ENCODE assay signal across 24 mouse cellular contexts in genomic region chr1:66196240-66196639, GRCm38 (mm10). TPM values are rescaled to one million over a fixed set of nuclear protein-coding genes. Genes with fewer than 3 reads are reported as not detected.
DNase-seq lines count a peak whose midpoint lies in the region; ATAC-seq and TF ChIP-seq lines count a peak whose summit lies in the region.
"Had no signal": no experiment of that assay in that cellular context is flagged by ENCODE, and none has a peak within 500 bp of the region (broad histone marks: within the 10 kb centered on the region; RNA-seq: fewer than 3 reads in every experiment).

No protein-coding gene starts in this region.

- H3K4me3 ChIP-seq in left cerebral cortex, adult 2 months, result no peak overlapping the region
- no peak overlapping the region for H3K4me3 ChIP-seq in myocyte
- H3K4me3 ChIP-seq in heart, embryonic 11.5 days (ENCODE audit: low read depth, low read length), result no peak overlapping the region
- H3K4me3 ChIP-seq: embryonic facial prominence, embryonic 13.5 days; embryonic facial prominence, embryonic 15.5 days; erythroblast, embryonic 14.5 days; forebrain, embryonic 10.5 days; forebrain, embryonic 12.5 days had no signal

- no peaks in the 10 kb centered on the region for H3K36me3 ChIP-seq in myocyte (ENCODE audit: control insufficient read depth, insufficient read depth)
- H3K36me3 ChIP-seq in heart, embryonic 11.5 days (ENCODE audit: control insufficient read depth, insufficient read depth, low read length), result no peaks in the 10 kb centered on the region
- H3K36me3 ChIP-seq: embryonic facial prominence, embryonic 13.5 days; embryonic facial prominence, embryonic 15.5 days; G1E had no signal

- H3K27ac ChIP-seq in left cerebral cortex, adult 2 months, result peak overlapping the region; percentile 32; the same call in 1 of the 2 replicates
- no peak overlapping the region for H3K27ac ChIP-seq in heart, embryonic 11.5 days (ENCODE audit: low read depth, low read length)
- H3K27ac ChIP-seq: embryonic facial prominence, embryonic 13.5 days; embryonic facial prominence, embryonic 15.5 days; forebrain, embryonic 10.5 days; forebrain, embryonic 12.5 days had no signal

- ATAC-seq in heart, embryonic 11.5 days (replicated peaks; ENCODE audit: insufficient number of reproducible peaks, low FRiP score, low TSS enrichment), result no peak
- ATAC-seq: activated CD4-positive, CD25-positive, alpha-beta regulatory T cell, adult 4 months; forebrain, embryonic 14.5 days; Patski had no signal

- no peaks in the 10 kb centered on the region for H3K9me3 ChIP-seq in heart, embryonic 11.5 days (replicated peaks; ENCODE audit: control insufficient read depth, low read length)
- H3K9me3 ChIP-seq: embryonic facial prominence, embryonic 13.5 days; embryonic facial prominence, embryonic 15.5 days; forebrain, embryonic 10.5 days; forebrain, embryonic 12.5 days; G1E had no signal

- H3K4me1 ChIP-seq in heart, embryonic 11.5 days (ENCODE audit: control insufficient read depth, insufficient read depth, low read length), result no peaks in the 10 kb centered on the region
- H3K4me1 ChIP-seq: embryonic facial prominence, embryonic 13.5 days; embryonic facial prominence, embryonic 15.5 days; forebrain, embryonic 10.5 days had no signal

- intact Hi-C loops in left cerebral cortex, adult 2 months (cut with DNase I), result loop anchor here (5.0 kb wide), 1 partner anchor 86 kb away; no protein-coding TSS in a partner anchor

- no peak overlapping the region for H3K9ac ChIP-seq in heart, embryonic 11.5 days (ENCODE audit: low read depth, low read length)
- H3K9ac ChIP-seq: embryonic facial prominence, embryonic 13.5 days; embryonic facial prominence, embryonic 15.5 days; forebrain, embryonic 12.5 days had no signal

- peak overlapping the region; percentile 8 for H3K4me2 ChIP-seq in myocyte (ENCODE audit: low read depth)
- no peak overlapping the region for H3K4me2 ChIP-seq in heart, embryonic 11.5 days
- H3K4me2 ChIP-seq: embryonic facial prominence, embryonic 13.5 days; embryonic facial prominence, embryonic 15.5 days; forebrain, embryonic 12.5 days had no signal

- 84% methylated on average over 4 of the region's 4 CpGs for WGBS in heart, embryonic 11.5 days (ENCODE audit: insufficient replicate concordance)

- no peaks in the 10 kb centered on the region for H3K79me2 ChIP-seq in myocyte (ENCODE audit: control insufficient read depth, insufficient read depth)

- TF ChIP-seq CTCF in left cerebral cortex, adult 2 months (IDR thresholded peaks at IDR 0.05), result no peak

- H3ac ChIP-seq in myocyte (ENCODE audit: control insufficient read depth, insufficient read length), result no peak overlapping the region

- TF ChIP-seq POLR2A in myocyte (IDR thresholded peaks at IDR 0.05; ENCODE audit: insufficient read length, low read depth), result no peak

- DNase-seq in left cerebral cortex, adult 2 months (ENCODE audit: extremely low spot score in 1 of 2, low spot score in 2 of 2), result no peak
- DNase-seq in left cerebral cortex, adult 8-10 months (ENCODE audit: low spot score in 2 of 2), result no peak
- peak; percentile 19 for DNase-seq in brain, adult 2 months (ENCODE audit: low read depth, low spot score)
- no peak for DNase-seq in testis, postnatal 14 days (ENCODE audit: low spot score)
- no peak for DNase-seq in layer of hippocampus, adult 9-11 months
- DNase-seq: adrenal gland, adult 8-10 months; adrenal gland, postnatal 14 days; cerebellum, adult 11-12 months; cerebellum, adult 2 months; cerebellum, adult 9-10 months; cerebellum, postnatal 10 days; cerebellum, postnatal 25 days; embryo, embryonic 11 days had no signal

- H3K27me3 ChIP-seq in myocyte (ENCODE audit: control insufficient read depth, insufficient read depth, insufficient read length), result no peaks in the 10 kb centered on the region
- H3K27me3 ChIP-seq in heart, embryonic 11.5 days (ENCODE audit: control insufficient read depth, insufficient read depth, low read length), result no peaks in the 10 kb centered on the region
- H3K27me3 ChIP-seq: embryonic facial prominence, embryonic 13.5 days; embryonic facial prominence, embryonic 15.5 days; forebrain, embryonic 12.5 days; Patski had no signal

TF ChIP-seq in myocyte, 11 proteins besides CTCF, POLR2A, EP300 and RAD21:
- TF ChIP-seq CEBPB (IDR thresholded peaks at IDR 0.05; ENCODE audit: insufficient read depth, poor library complexity, severe bottlenecking) (no peak), REST (IDR thresholded peaks at IDR 0.05; ENCODE audit: insufficient read depth, insufficient read length) (no peak), TCF3 (IDR thresholded peaks at IDR 0.05; ENCODE audit: insufficient read length, low read depth) (no peak), SRF (IDR thresholded peaks at IDR 0.05; ENCODE audit: control insufficient read depth, insufficient read length, low read depth) (no peak), POLR2AphosphoS2 (IDR thresholded peaks at IDR 0.05; ENCODE audit: insufficient read length, low read depth) (no peak), MAX (IDR thresholded peaks at IDR 0.05; ENCODE audit: low read depth) (no peak), TCF12 (IDR thresholded peaks at IDR 0.05; ENCODE audit: insufficient read depth, poor library complexity, severe bottlenecking) (no peak), MYOG (IDR thresholded peaks at IDR 0.05; ENCODE audit: control insufficient read depth in 1 of 3, insufficient read depth in 1 of 3, insufficient read length in 2 of 3, low read depth in 2 of 3) (no peak), E2F4 (IDR thresholded peaks at IDR 0.05; ENCODE audit: insufficient read depth) (no peak)

RNA-seq across cellular contexts. Expression of gene Map2, which starts 21.2 kb away (rescaled TPM):
- total RNA-seq in left cerebral cortex, adult 2 months (2021), result 1,000 to 10,000 TPM; 1,064 to 1,130 TPM
- 1,000 to 10,000 TPM in 3 of 4 experiments, 100 to 1,000 TPM in 1; 960 to 1,199 (median 1,078) TPM for total RNA-seq in left cerebral cortex, adult 8-10 months (2022)
- 2.4 TPM for polyA plus RNA-seq in myocyte (2012; fragmentation: generic; extraction: Trizol)
- 3.6 and 4.6 TPM in 2 replicates for polyA plus RNA-seq in heart, embryonic 11.5 days (2014; fragmentation: Nextera tagmentation; extraction: Ambion mirVana)
- polyA plus RNA-seq: erythroblast, embryonic 14.5 days; G1E had no signal
